Mouse (Mus musculus): ENCODE data around the gene Gga1. TPM values are rescaled to one million over a fixed set of nuclear protein-coding genes. Genes with fewer than 3 reads are reported as not detected.
A peak's percentile ranks its signal among the peaks of the same experiment; 100 is the strongest.

Gene Gga1
- total and polyA plus RNA-seq, 3 experiments: 42.2 to 52.7 (median 44.4) TPM

GRCm38 (mm10) chr15:78942663-78943062 lies 65.7 kb downstream of the Gga1 start:
- TF ChIP-seq POLR2A (IDR thresholded peaks at IDR 0.05; ENCODE audit: insufficient read depth, low read depth, low read length) (no peak), EP300 (IDR thresholded peaks at IDR 0.05; ENCODE audit: insufficient read depth, low read depth, low read length) (0 out of 2 replicates have a peak, but pooled peaks have one; percentile 38), CTCF (IDR thresholded peaks at IDR 0.05) (peak; percentile 96)
- Histone ChIP-seq H3K9ac (ENCODE audit: low read depth, low read length) (peak overlapping the region; percentile 47), H3K36me3 (ENCODE audit: control insufficient read depth, insufficient read depth, low read length) (no peaks in the 10 kb centered on the region), H3K4me1 (ENCODE audit: control insufficient read depth, insufficient read depth, low read length) (no peaks in the 10 kb centered on the region), H3K79me2 (replicated peaks; ENCODE audit: control insufficient read depth, insufficient read depth, low read length) (no peaks in the 10 kb centered on the region), H3K4me3 (peak overlapping the region; percentile 36), H3K27ac (no peak overlapping the region; the same call in 1 of the 2 replicates), H3K27me3 (ENCODE audit: control insufficient read depth, insufficient read depth, low read length) (no peaks in the 10 kb centered on the region)
- WGBS: 1% methylated on average over 9 of the region's 9 CpGs
- peak; percentile 84 to 86 for DNase-seq
- intact Hi-C loops (cut with DNase I): loop anchor here (1.0 kb wide), 1 partner anchor 27 kb away; no protein-coding TSS in a partner anchor

Small RNA genes lying within 50 kb of the gene (microRNA-seq; reads per million reads assigned to microRNA genes)
- gene Mir6955: 0.77 to 1.1 reads per million in 2 experiments

Other genes starting within 250 kb of the Gga1 start
- 1 to 10 TPM; 1.3 to 3.4 TPM for gene Elfn2, start 158.4 kb upstream of the Gga1 start, total RNA-seq (2021)
- 0.16 and 0.35 TPM in 2 replicates for gene Elfn2, start 158.4 kb upstream of the Gga1 start, polyA plus RNA-seq (2012; rRNA removed)
- gene Mfng, start 103.7 kb upstream of the Gga1 start, total RNA-seq (2021): 10 to 100 TPM; 11.1 to 11.6 TPM
- gene Mfng, start 103.7 kb upstream of the Gga1 start, polyA plus RNA-seq (2012; rRNA removed): 15.0 and 19.1 TPM in 2 replicates
- 10 to 100 TPM; 15.0 to 17.0 TPM for gene Card10, start 74.1 kb upstream of the Gga1 start, total RNA-seq (2021)
- gene Card10, start 74.1 kb upstream of the Gga1 start, polyA plus RNA-seq (2012; rRNA removed): 22.3 and 28.5 TPM in 2 replicates
- gene Cdc42ep1, start 34.6 kb upstream of the Gga1 start, total RNA-seq (2021): 10 to 100 TPM; 30.8 to 37.1 TPM
- 62.3 and 71.8 TPM in 2 replicates for gene Cdc42ep1, start 34.6 kb upstream of the Gga1 start, polyA plus RNA-seq (2012; rRNA removed)
- not detected for gene Lgals2, start 21.7 kb upstream of the Gga1 start, total RNA-seq (2021)
- 0.59 and 1.5 TPM in 2 replicates for gene Lgals2, start 21.7 kb upstream of the Gga1 start, polyA plus RNA-seq (2012; rRNA removed)
- not detected for gene Gm49510, start 22.5 kb downstream of the Gga1 start, total RNA-seq (2021)
- gene Gm49510, start 22.5 kb downstream of the Gga1 start, polyA plus RNA-seq (2012; rRNA removed): 0.04 TPM in 1 of 2 replicates, not detected in the other
- gene Sh3bp1, start 22.6 kb downstream of the Gga1 start, total RNA-seq (2021): 1 to 10 TPM; 2.6 to 3.3 TPM
- gene Sh3bp1, start 22.6 kb downstream of the Gga1 start, polyA plus RNA-seq (2012; rRNA removed): 12.6 and 19.2 TPM in 2 replicates
- under 1 TPM; 0.81 to 0.86 TPM for gene Pdxp, start 36.7 kb downstream of the Gga1 start, total RNA-seq (2021)
- 2.0 and 2.9 TPM in 2 replicates for gene Pdxp, start 36.7 kb downstream of the Gga1 start, polyA plus RNA-seq (2012; rRNA removed)
- 100 to 1,000 TPM; 174 to 176 TPM for gene Lgals1, start 49.5 kb downstream of the Gga1 start, total RNA-seq (2021)
- gene Lgals1, start 49.5 kb downstream of the Gga1 start, polyA plus RNA-seq (2012; rRNA removed): 425 and 497 TPM in 2 replicates
- 10 to 100 TPM; 13.8 to 17.4 TPM for gene Nol12, start 57.7 kb downstream of the Gga1 start, total RNA-seq (2021)
- gene Nol12, start 57.7 kb downstream of the Gga1 start, polyA plus RNA-seq (2012; rRNA removed): 9.9 and 13.1 TPM in 2 replicates
- gene Triobp, start 70.5 kb downstream of the Gga1 start, total RNA-seq (2021): 10 to 100 TPM; 24.4 to 30.9 TPM
- gene Triobp, start 70.5 kb downstream of the Gga1 start, polyA plus RNA-seq (2012; rRNA removed): 22.0 and 26.7 TPM in 2 replicates
- 10 to 100 TPM; 73.3 to 82.4 TPM for gene H1f0, start 151.3 kb downstream of the Gga1 start, total RNA-seq (2021)
- gene H1f0, start 151.3 kb downstream of the Gga1 start, polyA plus RNA-seq (2012; rRNA removed): 54.2 and 66.4 TPM in 2 replicates
- gene Galr3, start 164.7 kb downstream of the Gga1 start, total RNA-seq (2021): not detected
- not detected in 2 replicates for gene Galr3, start 164.7 kb downstream of the Gga1 start, polyA plus RNA-seq (2012; rRNA removed)
- gene Ankrd54, start 185.7 kb downstream of the Gga1 start, total RNA-seq (2021): 1 to 10 TPM; 5.5 to 8.5 TPM
- 12.2 and 14.2 TPM in 2 replicates for gene Ankrd54, start 185.7 kb downstream of the Gga1 start, polyA plus RNA-seq (2012; rRNA removed)
- 10 to 100 TPM; 63.9 to 69.2 TPM for gene Eif3l, start 198.0 kb downstream of the Gga1 start, total RNA-seq (2021)
- 90.3 and 116 TPM in 2 replicates for gene Eif3l, start 198.0 kb downstream of the Gga1 start, polyA plus RNA-seq (2012; rRNA removed)
- 10 to 100 TPM; 43.0 to 45.7 TPM for gene Micall1, start 231.7 kb downstream of the Gga1 start, total RNA-seq (2021)
- 39.3 and 58.7 TPM in 2 replicates for gene Micall1, start 231.7 kb downstream of the Gga1 start, polyA plus RNA-seq (2012; rRNA removed)

Data from heart, adult 2 months (tissue).